Mouse (Mus musculus) embryonic facial prominence, embryonic 14.5 days (tissue): ENCODE data around the gene Pemt. TPM values are rescaled to one million over a fixed set of nuclear protein-coding genes. Genes with fewer than 3 reads are reported as not detected.

Source experiments
- ATAC-seq: fragments of 200-750 bp; cut with Nextera tagmentation; 2 replicates; pipeline ENCODE4 v1.8.0; 2017; ENCODE audit warnings: low read depth, moderate number of reproducible peaks, moderate TSS enrichment
- DNase-seq: peaks from one replicate; pipeline ENCODE4 v3.0.0-alpha.2; 2015; ENCODE audit warnings: low spot score
- H3K27ac ChIP-seq: fragments of 300-500 bp; sonication (generic); replicated peaks from 2 replicates; pipeline ENCODE4 v1.5.1; 2014; ENCODE audit warnings: low read depth, mild to moderate bottlenecking, low read length, moderate library complexity
- H3K27me3 ChIP-seq: fragments of 300-500 bp; sonication (generic); replicated peaks from 2 replicates; pipeline ENCODE4 v1.6.1; 2014; ENCODE audit warnings: low read length; ENCODE audit not compliant: control insufficient read depth, insufficient read depth
- H3K36me3 ChIP-seq: fragments of 300-500 bp; sonication (generic); 2 replicates; pipeline ENCODE4 v1.6.1; 2014; ENCODE audit warnings: low read length, mixed read lengths; ENCODE audit not compliant: control insufficient read depth, insufficient read depth
- H3K4me1 ChIP-seq: fragments of 300-500 bp; sonication (generic); 2 replicates; pipeline ENCODE4 v1.6.1; 2014; ENCODE audit warnings: antibody characterized with exemption, low read length; ENCODE audit not compliant: control insufficient read depth, insufficient read depth
- H3K4me2 ChIP-seq: fragments of 300-500 bp; sonication (generic); 2 replicates; pipeline ENCODE4 v1.6.1; 2014; ENCODE audit warnings: low read depth, mild to moderate bottlenecking, low read length, moderate library complexity, mixed read lengths
- H3K4me3 ChIP-seq: fragments of 300-500 bp; sonication (generic); 2 replicates; pipeline ENCODE4 v1.5.1; 2014; ENCODE audit warnings: low read depth, mild to moderate bottlenecking, low read length
- H3K9ac ChIP-seq: fragments of 300-500 bp; sonication (generic); 2 replicates; pipeline ENCODE4 v1.6.1; 2014; ENCODE audit warnings: low read depth, mild to moderate bottlenecking, low read length, moderate library complexity, mixed read lengths
- H3K9me3 ChIP-seq: fragments of 300-500 bp; sonication (generic); 2 replicates; pipeline ENCODE4 v1.6.1; 2016; ENCODE audit warnings: low read length; ENCODE audit not compliant: control insufficient read depth
- WGBS: fragments of 180-500 bp; shearing (Covaris S2); extraction: QIAGEN DNeasy Blood & Tissue Kit; methylation state at CpG from one replicate; pipeline ENCODE4 v1.1.7; 2014; 5-methylcytosine and 5-hydroxymethylcytosine counted together
- polyA plus RNA-seq: library from polyadenylated mRNA; unstranded; fragments of >200 nt; fragmentation: Nextera tagmentation; extraction: Ambion mirVana; gene quantifications from 2 replicates; pipeline ENCODE4 v1.2.1, GENCODE M21; 2014

Gene Pemt
- polyA plus RNA-seq, 1 experiment from 2014 or later: 9.2 TPM

GRCm38 (mm10) chr11:60042277-60042676, 4.0 kb downstream of the Pemt start:
- Histone ChIP-seq H3K4me3 (no peak overlapping the region), H3K9ac (no peak overlapping the region), H3K4me1 (no peaks in the 10 kb centered on the region), H3K27me3 (no peaks in the 10 kb centered on the region), H3K27ac (no peak overlapping the region), H3K9me3 (no peaks in the 10 kb centered on the region), H3K4me2 (no peak overlapping the region), H3K36me3 (no peaks in the 10 kb centered on the region)
- ATAC-seq (no peak), DNase-seq (no peak)

- H3K27me3 ChIP-seq: no peaks in the 10 kb centered on the region
- H3K9me3 ChIP-seq: no peaks in the 10 kb centered on the region
- H3K9ac ChIP-seq: no peak overlapping the region
- H3K27ac ChIP-seq: no peak overlapping the region
- H3K4me3 ChIP-seq: no peak overlapping the region
- ATAC-seq (no peak), DNase-seq (no peak)
- H3K4me1 ChIP-seq: peaks cover 6% of the 10 kb centered on the region; the same call in 1 of the 2 replicates
- 62% methylated on average over 5 of the region's 5 CpGs for WGBS
- H3K36me3 ChIP-seq: no peaks in the 10 kb centered on the region
- no peak overlapping the region for H3K4me2 ChIP-seq
Measured at GRCm38 (mm10) chr11:60036537-60037220, 9.6 kb downstream of the Pemt start.

GRCm38 (mm10) chr11:60034911-60035400, 11.3 kb downstream of the Pemt start:
- no peak overlapping the region for H3K27ac ChIP-seq
- no peak overlapping the region for H3K9ac ChIP-seq
- DNase-seq (no peak), ATAC-seq (no peak)
- H3K9me3 ChIP-seq: no peaks in the 10 kb centered on the region
- WGBS: 74% methylated on average over 8 of the region's 8 CpGs
- H3K4me1 ChIP-seq: peaks cover 6% of the 10 kb centered on the region; the same call in 1 of the 2 replicates
- no peaks in the 10 kb centered on the region for H3K27me3 ChIP-seq
- H3K36me3 ChIP-seq: no peaks in the 10 kb centered on the region
- H3K4me2 ChIP-seq: no peak overlapping the region
- H3K4me3 ChIP-seq: no peak overlapping the region

DNA sequence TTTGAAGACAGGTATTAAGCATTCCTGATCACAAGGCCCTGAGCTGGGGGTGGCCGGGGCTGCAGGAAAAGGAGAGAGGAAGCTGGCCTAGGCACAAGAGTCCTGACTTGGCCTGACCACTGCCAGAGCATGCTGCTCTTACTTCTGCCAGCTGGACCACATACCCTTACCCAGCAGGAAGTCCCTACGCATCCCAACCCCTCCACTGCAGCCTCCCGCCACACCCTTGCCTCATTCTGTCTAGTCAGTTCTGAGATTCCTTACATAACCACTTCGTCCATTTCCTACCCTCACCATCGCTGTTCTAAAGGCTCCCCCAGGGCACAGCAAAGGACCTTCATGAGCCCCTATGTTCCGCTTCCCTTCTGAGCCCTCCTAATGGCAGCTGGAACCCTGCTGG, 12.0 kb downstream of the Pemt start:
- no peaks in the 10 kb centered on the region for H3K27me3 ChIP-seq
- DNase-seq (no peak), ATAC-seq (no peak)
- H3K9me3 ChIP-seq: no peaks in the 10 kb centered on the region
- H3K27ac ChIP-seq: no peak overlapping the region
- H3K4me1 ChIP-seq: peaks cover 6% of the 10 kb centered on the region; the same call in 1 of the 2 replicates
- H3K4me3 ChIP-seq: no peak overlapping the region
- H3K36me3 ChIP-seq: no peaks in the 10 kb centered on the region
- WGBS: 70% methylated on average over 5 of the region's 6 CpGs
- H3K4me2 ChIP-seq: no peak overlapping the region
- no peak overlapping the region for H3K9ac ChIP-seq

DNA sequence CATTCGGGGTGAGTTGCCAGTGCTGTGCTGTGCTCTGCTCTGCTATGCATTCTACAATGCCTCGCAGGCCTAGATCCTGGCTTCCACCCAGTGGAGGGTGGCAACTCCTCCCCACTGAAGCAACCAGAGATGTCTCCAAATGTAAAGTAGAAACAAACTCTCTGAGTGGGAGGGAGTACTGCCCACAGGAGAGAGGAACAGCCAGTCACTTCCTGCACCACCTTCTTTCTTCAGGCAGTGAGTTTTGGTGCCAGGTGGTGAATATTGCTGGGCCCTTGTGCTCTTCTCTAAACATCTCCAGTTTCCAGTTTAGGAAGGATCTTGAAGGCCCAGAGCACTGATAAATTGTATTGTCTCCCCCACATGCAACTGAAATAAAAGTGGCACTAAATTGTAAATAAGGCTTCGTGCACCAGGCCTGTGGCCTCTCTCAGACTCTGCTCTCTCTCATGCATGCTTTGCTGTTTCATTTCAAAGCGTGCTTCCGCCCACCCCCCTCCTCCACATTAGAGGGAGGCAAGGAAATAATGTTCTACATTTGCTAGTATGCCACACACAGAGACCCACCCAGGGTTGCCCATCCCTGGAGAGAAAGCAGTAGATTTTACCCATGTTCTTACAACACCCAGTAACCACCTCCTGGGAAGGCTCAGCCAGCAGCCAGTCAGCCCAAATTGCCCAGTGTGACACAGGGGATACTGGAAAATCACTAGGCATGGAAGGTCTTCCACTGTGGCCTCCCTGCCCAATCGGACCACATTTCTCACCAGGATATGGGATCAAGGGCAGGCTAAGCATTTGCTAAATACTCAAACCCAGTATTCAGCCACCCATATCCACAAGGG, 13.5 kb downstream of the Pemt start:
- H3K36me3 ChIP-seq: no peaks in the 10 kb centered on the region
- H3K9ac ChIP-seq: no peak overlapping the region
- H3K4me3 ChIP-seq: no peak overlapping the region
- H3K4me2 ChIP-seq: no peak overlapping the region
- no peak for DNase-seq
- 69% methylated on average over 6 of the region's 6 CpGs for WGBS
- ATAC-seq: no peak
- no peaks in the 10 kb centered on the region for H3K27me3 ChIP-seq
- H3K27ac ChIP-seq: no peak overlapping the region
- H3K4me1 ChIP-seq: peaks cover 6% of the 10 kb centered on the region; the same call in 1 of the 2 replicates
- H3K9me3 ChIP-seq: no peaks in the 10 kb centered on the region

DNA sequence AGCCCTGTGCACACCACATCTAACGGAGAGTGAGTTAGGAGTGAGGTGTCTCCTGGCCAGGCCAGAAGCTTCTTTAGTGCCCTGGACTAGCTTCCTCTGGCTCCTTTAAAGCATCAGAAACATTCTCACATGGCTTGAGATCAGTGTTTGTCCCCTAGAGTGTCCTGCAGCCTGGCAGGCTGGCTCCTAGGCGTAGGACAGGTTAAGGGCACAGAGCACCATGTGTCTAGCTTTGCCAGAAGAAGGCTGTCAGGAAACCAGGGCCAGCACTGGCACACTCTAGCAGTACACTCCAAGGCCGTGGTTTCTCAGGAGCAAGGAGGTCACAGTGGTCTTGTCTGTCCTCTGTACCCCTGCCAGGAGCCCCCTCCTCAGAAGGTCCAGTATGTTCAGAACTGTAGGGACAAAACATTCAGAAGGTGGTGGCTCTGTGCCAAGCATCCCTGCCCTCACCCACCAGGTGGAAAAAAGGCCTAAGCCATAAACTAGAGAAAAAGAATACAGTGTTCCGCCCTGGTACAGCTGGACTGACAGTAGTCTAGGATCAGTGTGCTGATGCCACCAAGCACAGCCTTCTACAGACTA, 15.4 kb downstream of the Pemt start:
- Histone ChIP-seq H3K27me3 (no peaks in the 10 kb centered on the region), H3K27ac (no peak overlapping the region), H3K9me3 (no peaks in the 10 kb centered on the region), H3K4me2 (no peak overlapping the region), H3K4me3 (no peak overlapping the region), H3K9ac (no peak overlapping the region), H3K36me3 (no peaks in the 10 kb centered on the region), H3K4me1 (peaks cover 6% of the 10 kb centered on the region; the same call in 1 of the 2 replicates)
- DNase-seq: no peak
- 80% methylated on average over 4 of the region's 4 CpGs for WGBS
- ATAC-seq: no peak

- 45% methylated on average over 9 of the region's 9 CpGs for WGBS
Measured at GRCm38 (mm10) chr11:60029976-60030375, 16.3 kb downstream of the Pemt start.

GRCm38 (mm10) chr11:60027913-60028875, 18.1 kb downstream of the Pemt start:
- Histone ChIP-seq H3K4me3 (no peak overlapping the region), H3K27me3 (no peaks in the 10 kb centered on the region), H3K4me1 (peaks cover 6% of the 10 kb centered on the region; the same call in 1 of the 2 replicates), H3K9me3 (no peaks in the 10 kb centered on the region), H3K36me3 (no peaks in the 10 kb centered on the region), H3K4me2 (no peak overlapping the region), H3K27ac (no peak overlapping the region), H3K9ac (no peak overlapping the region; the same call in 1 of the 2 replicates)
- 75% methylated on average over 10 of the region's 10 CpGs for WGBS
- DNase-seq: no peak
- no peak; the same call in 1 of the 2 replicates for ATAC-seq

More at GRCm38 (mm10) chr11:60029976-60030375, 16.3 kb downstream of the Pemt start:
- H3K4me2 ChIP-seq: no peak overlapping the region
- no peak overlapping the region for H3K9ac ChIP-seq
- DNase-seq: no peak
- no peak overlapping the region for H3K27ac ChIP-seq
- no peaks in the 10 kb centered on the region for H3K36me3 ChIP-seq
- no peaks in the 10 kb centered on the region for H3K9me3 ChIP-seq
- ATAC-seq: no peak
- no peak overlapping the region for H3K4me3 ChIP-seq
- H3K27me3 ChIP-seq: no peaks in the 10 kb centered on the region
- H3K4me1 ChIP-seq: peaks cover 6% of the 10 kb centered on the region; the same call in 1 of the 2 replicates
